ENCODE assay signal across 13 mouse cellular contexts in genomic region chr5:137466946-137467345, GRCm38 (mm10). TPM values are rescaled to one million over a fixed set of nuclear protein-coding genes. Genes with fewer than 3 reads are reported as not detected.
"Had no signal": no experiment of that assay in that cellular context is flagged by ENCODE, and none has a peak within 500 bp of the region (broad histone marks: within the 10 kb centered on the region; RNA-seq: fewer than 3 reads in every experiment).

No protein-coding gene starts in this region.

- DNase-seq: retina, postnatal 1 day; right cerebral cortex, adult 18-20 months; right cerebral cortex, postnatal 14 days; right cerebral cortex, postnatal 25 days; right cerebral cortex, postnatal 4 days; spleen, adult 18-20 months; thymus, adult 18-20 months; thymus, adult 2 months; thymus, postnatal 14 days; thymus, postnatal 25 days; thymus, postnatal 36 days; thymus, postnatal 4 days had no signal

RNA-seq across cellular contexts. Expression of gene Zan, which starts 9.9 kb away (rescaled TPM):
- total RNA-seq: neutrophil, adult 5-6 weeks had no signal
